Mouse (Mus musculus) midbrain, embryonic 11.5 days (tissue): ENCODE data around the gene Plekhg4. TPM values are rescaled to one million over a fixed set of nuclear protein-coding genes. Genes with fewer than 3 reads are reported as not detected.

Experiments used
- ATAC-seq: fragments of 200-750 bp; cut with Nextera tagmentation; 2 replicates; pipeline ENCODE4 v1.8.0; 2017; ENCODE audit warnings: moderate TSS enrichment, moderate library complexity; ENCODE audit not compliant: low FRiP score
- DNase-seq: peaks from one replicate; pipeline ENCODE4 v3.0.0; 2015; ENCODE audit warnings: low spot score; ENCODE audit errors: missing footprints
- H3K27ac ChIP-seq: fragments of 300-500 bp; sonication (generic); 2 replicates; pipeline ENCODE4 v1.5.1; 2014; ENCODE audit warnings: low read depth, low read length
- H3K27me3 ChIP-seq: fragments of 300-500 bp; sonication (generic); 2 replicates; pipeline ENCODE4 v1.6.1; 2014; ENCODE audit warnings: mild to moderate bottlenecking, low read length, moderate library complexity, mixed read lengths; ENCODE audit not compliant: control insufficient read depth, insufficient read depth
- H3K36me3 ChIP-seq: fragments of 300-500 bp; sonication (generic); 2 replicates; pipeline ENCODE4 v1.6.1; 2014; ENCODE audit warnings: mild to moderate bottlenecking, low read length, moderate library complexity, mixed read lengths; ENCODE audit not compliant: control insufficient read depth, insufficient read depth
- H3K4me1 ChIP-seq: fragments of 300-500 bp; sonication (generic); 2 replicates; pipeline ENCODE4 v1.6.1; 2014; ENCODE audit warnings: low read length; ENCODE audit not compliant: control insufficient read depth, insufficient read depth
- H3K4me2 ChIP-seq: fragments of 300-500 bp; sonication (generic); 2 replicates; pipeline ENCODE4 v1.6.1; 2014; ENCODE audit warnings: mild to moderate bottlenecking, moderate library complexity
- H3K4me3 ChIP-seq: fragments of 300-500 bp; sonication (generic); 2 replicates; pipeline ENCODE4 v1.5.1; 2014; ENCODE audit warnings: low read depth, low read length
- H3K9ac ChIP-seq: fragments of 300-500 bp; sonication (generic); 2 replicates; pipeline ENCODE4 v1.6.1; 2014; ENCODE audit warnings: low read length
- H3K9me3 ChIP-seq: fragments of 300-500 bp; sonication (generic); 2 replicates; pipeline ENCODE4 v1.6.1; 2016; ENCODE audit warnings: low read length; ENCODE audit not compliant: control insufficient read depth
- WGBS: fragments of 180-500 bp; shearing (Covaris S2); extraction: QIAGEN DNeasy Blood & Tissue Kit; methylation state at CpG from one replicate; pipeline ENCODE4 v1.1.7; 2014; 5-methylcytosine and 5-hydroxymethylcytosine counted together
- polyA plus RNA-seq: library from polyadenylated mRNA; unstranded; fragments of >200 nt; fragmentation: Nextera tagmentation; extraction: Ambion mirVana; gene quantifications from 2 replicates; pipeline ENCODE4 v1.2.1, GENCODE M21; 2014

Gene Plekhg4
- polyA plus RNA-seq, 1 experiment from 2014 or later = 0.61 TPM

DNA sequence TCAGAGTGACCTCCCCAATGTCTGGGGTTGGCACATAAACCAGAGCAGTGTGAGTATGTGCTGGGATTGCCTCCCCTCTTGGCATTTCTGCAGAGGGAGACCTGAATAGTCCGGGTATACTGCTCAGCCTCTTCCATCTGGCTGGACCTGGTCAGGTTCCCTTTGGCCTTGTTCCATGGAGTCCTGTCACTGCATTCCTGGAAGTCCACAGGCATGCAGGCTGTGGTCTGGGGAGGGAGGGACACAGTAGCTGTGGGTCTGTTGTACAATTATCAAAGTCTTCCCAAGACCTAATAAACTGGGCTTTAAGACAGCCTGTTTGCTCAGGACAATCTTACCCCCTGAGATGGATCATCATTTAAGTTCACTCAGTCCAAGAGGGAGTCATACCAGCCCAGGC lies 14.1 kb downstream of the Plekhg4 start:
- ATAC-seq (no peak), DNase-seq (no peak)
- Histone ChIP-seq H3K4me3 (no peak overlapping the region), H3K4me2 (no peak overlapping the region), H3K36me3 (no peaks in the 10 kb centered on the region), H3K9me3 (no peaks in the 10 kb centered on the region), H3K27me3 (no peaks in the 10 kb centered on the region), H3K9ac (no peak overlapping the region), H3K27ac (no peak overlapping the region), H3K4me1 (no peaks in the 10 kb centered on the region)
- 70% methylated on average over 1 of the region's 1 CpGs for WGBS

DNA sequence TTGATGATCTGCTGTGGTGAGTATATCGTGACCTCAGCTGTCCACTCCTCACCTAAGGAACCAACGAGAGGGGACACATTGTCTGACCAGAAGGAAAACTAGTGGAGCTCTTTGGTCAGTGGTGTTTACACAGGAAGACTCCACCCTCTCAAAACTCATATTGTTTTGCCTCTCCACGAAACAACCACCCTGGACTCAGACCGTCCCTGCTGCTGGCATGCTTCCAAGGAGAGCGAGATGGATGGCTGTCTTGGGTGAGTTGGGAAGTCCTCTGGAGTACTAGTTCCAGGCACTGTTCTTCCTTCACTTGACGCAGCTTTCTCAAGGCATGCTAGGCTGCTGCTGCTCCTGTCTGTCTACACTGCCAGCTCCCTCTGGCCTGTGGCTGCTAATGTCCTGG lies 16.0 kb downstream of the Plekhg4 start:
- Histone ChIP-seq H3K36me3 (no peaks in the 10 kb centered on the region), H3K4me1 (no peaks in the 10 kb centered on the region), H3K9ac (no peak overlapping the region), H3K4me2 (no peak overlapping the region), H3K27me3 (no peaks in the 10 kb centered on the region), H3K9me3 (no peaks in the 10 kb centered on the region), H3K27ac (no peak overlapping the region), H3K4me3 (no peak overlapping the region)
- WGBS = 83% methylated on average over 6 of the region's 6 CpGs
- no peak for DNase-seq
- ATAC-seq = no peak

DNA sequence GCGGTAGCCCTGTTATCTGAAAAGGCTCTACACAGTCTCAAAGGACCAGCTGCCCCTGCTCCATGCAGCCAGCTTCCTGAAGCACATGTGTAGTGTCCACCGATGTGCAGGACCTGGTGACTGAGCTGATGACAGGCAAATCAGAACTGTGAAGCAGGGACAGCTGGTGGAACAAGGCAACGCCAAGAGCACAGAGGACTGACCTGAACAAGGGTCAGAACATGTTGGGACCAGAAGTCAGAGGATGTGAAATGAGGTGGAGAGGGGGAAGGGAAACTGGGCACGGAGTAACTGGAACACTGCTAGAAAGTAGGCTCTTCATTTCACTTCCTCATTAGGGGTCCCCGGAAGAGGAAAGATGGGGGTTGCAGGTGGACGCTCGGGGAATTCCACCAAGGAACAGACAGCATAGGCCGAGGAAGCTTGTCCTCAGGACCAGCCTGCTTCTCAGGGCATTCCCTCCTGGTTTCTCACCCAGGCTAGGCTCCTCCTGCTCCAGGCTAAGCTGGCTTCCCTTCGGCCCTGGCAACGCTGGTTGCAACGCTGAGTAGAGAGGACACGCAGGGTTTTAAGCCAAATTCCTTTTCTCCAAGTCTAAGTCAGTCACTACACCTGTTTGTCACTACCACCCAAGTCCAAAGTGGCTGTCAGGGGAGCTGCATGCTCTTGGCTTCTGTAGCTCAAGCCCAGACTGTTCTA lies 20.2 kb downstream of the Plekhg4 start:
- 88% methylated on average over 12 of the region's 12 CpGs for WGBS
- Histone ChIP-seq H3K36me3 (no peaks in the 10 kb centered on the region), H3K4me1 (no peaks in the 10 kb centered on the region), H3K27ac (no peak overlapping the region), H3K9ac (no peak overlapping the region), H3K4me3 (no peak overlapping the region), H3K27me3 (no peaks in the 10 kb centered on the region), H3K4me2 (no peak overlapping the region), H3K9me3 (no peaks in the 10 kb centered on the region)
- DNase-seq (no peak), ATAC-seq (no peak)

DNA sequence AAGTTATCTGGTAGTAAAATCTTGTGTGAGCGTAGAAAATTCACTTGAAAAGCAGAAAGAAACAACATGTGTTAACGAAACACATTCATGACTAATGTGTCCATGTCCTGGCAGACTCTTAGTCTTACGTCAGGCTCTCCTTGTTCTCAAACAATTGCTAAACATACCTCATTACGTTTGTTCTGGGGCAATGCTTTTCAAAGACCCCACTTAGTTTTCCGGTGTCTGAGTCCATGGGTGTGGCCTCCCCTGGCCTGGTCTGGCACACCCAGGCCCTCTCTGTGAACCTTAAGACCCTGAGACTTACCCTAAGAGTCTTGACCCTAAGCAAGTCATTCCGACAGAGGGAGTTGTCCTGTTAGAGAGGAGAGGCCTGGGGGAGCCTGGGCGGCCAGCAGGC lies 20.8 kb downstream of the Plekhg4 start:
- H3K4me1 ChIP-seq = no peaks in the 10 kb centered on the region
- H3K36me3 ChIP-seq = no peaks in the 10 kb centered on the region
- 72% methylated on average over 7 of the region's 7 CpGs for WGBS
- ATAC-seq = no peak
- no peak overlapping the region for H3K4me2 ChIP-seq
- no peak for DNase-seq
- no peak overlapping the region for H3K4me3 ChIP-seq
- H3K9ac ChIP-seq = no peak overlapping the region
- H3K9me3 ChIP-seq = no peaks in the 10 kb centered on the region
- no peak overlapping the region for H3K27ac ChIP-seq
- H3K27me3 ChIP-seq = no peaks in the 10 kb centered on the region

DNA sequence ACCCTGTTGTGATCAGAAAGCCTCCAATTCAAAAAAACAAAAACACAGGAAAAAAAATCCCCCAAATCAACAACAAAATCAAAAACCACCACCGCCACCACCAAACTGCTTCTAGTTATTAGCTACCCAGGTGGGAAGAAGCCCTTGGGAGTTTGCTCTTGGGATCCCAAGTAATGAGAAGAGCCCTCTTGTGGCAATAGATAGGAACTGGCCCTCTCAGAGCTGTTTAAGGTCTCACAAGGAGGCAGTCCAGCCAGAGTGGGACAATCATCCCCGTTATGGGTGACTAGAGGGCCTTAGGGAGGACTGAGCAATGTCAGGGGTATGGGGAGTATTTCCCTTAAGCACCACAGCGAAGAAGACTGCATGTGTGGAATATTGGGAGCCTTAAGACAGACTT lies 24.7 kb downstream of the Plekhg4 start:
- Histone ChIP-seq H3K4me2 (no peak overlapping the region), H3K9ac (no peak overlapping the region), H3K4me3 (no peak overlapping the region), H3K27ac (no peak overlapping the region), H3K9me3 (0 out of 2 replicates have a peak, but pooled peaks cover 2% of the 10 kb centered on the region), H3K4me1 (peaks cover 6% of the 10 kb centered on the region; the same call in 1 of the 2 replicates), H3K36me3 (no peaks in the 10 kb centered on the region), H3K27me3 (no peaks in the 10 kb centered on the region)
- 39% methylated on average over 3 of the region's 3 CpGs for WGBS
- no peak for DNase-seq
- no peak for ATAC-seq

DNA sequence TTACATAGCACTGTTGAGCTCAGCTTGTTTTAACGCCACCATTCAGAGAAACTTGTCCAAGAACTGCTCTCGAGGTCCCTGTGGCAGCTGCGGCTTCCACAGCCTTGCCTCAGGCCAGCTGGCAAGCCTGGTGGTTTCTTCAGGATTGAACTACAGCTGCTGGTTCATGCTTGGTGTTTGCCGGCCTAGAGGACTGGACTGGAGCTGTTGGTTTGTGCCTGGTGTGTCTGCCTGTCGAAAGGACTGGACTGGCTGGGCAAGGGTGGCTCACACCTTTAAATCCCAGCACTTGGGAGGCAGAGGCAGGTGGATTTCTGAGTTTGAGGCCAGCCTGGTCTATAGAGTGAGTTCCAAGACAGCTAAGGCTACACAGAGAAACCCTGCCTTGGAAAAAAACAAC lies 26.9 kb downstream of the Plekhg4 start:
- Histone ChIP-seq H3K4me2 (no peak overlapping the region), H3K36me3 (no peaks in the 10 kb centered on the region), H3K9me3 (0 out of 2 replicates have a peak, but pooled peaks cover 2% of the 10 kb centered on the region), H3K27ac (no peak overlapping the region), H3K9ac (no peak overlapping the region), H3K4me3 (no peak overlapping the region), H3K27me3 (no peaks in the 10 kb centered on the region), H3K4me1 (peaks cover 6% of the 10 kb centered on the region; the same call in 1 of the 2 replicates)
- WGBS = 84% methylated on average over 5 of the region's 5 CpGs
- ATAC-seq (no peak), DNase-seq (no peak)

DNA sequence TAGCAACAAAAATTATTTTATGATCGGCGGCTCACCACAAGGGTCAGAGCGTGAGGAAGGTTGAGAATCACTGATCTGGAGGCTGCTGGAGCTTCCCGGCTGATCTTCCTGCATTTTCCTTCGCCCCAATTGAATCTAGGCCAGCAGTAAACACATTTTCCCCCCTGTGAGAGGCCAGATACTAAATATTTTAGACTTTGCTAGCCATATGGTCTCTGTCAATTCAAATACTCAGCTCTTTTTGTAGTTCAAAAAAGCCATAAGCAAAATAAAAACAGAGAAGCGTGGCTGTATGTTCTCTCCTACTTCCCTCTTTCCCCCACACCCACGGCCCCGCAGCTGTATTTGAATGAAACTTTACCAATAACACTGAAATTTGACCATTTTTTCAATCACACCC lies 30.4 kb downstream of the Plekhg4 start:
- no peak overlapping the region for H3K4me2 ChIP-seq
- H3K9ac ChIP-seq = no peak overlapping the region
- WGBS = 96% methylated on average over 8 of the region's 8 CpGs
- 0 out of 2 replicates have a peak, but pooled peaks cover 2% of the 10 kb centered on the region for H3K9me3 ChIP-seq
- ATAC-seq = no peak
- H3K27ac ChIP-seq = no peak overlapping the region
- no peak for DNase-seq
- peaks cover 6% of the 10 kb centered on the region; the same call in 1 of the 2 replicates for H3K4me1 ChIP-seq
- H3K36me3 ChIP-seq = no peaks in the 10 kb centered on the region
- H3K27me3 ChIP-seq = no peaks in the 10 kb centered on the region
- no peak overlapping the region for H3K4me3 ChIP-seq

DNA sequence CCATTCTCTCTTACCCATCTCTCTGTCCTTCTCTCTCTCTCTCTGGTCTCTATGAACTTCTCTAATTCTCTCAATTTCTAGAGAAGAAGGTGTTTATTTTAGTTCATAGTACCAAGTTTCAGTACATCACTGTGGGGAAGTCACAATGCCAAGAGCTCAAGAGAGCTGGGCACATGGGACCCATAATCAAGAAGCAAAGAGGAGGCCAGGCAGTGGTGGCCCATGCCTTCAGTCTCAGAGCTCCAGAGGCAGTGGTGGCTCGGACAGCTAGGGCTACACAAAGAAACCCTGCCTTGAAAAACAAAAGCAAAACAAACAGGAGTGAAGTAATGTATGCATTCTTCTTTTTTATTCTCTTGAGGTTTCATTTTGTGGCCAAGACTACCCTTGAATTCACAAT lies 31.4 kb downstream of the Plekhg4 start:
- DNase-seq = no peak
- Histone ChIP-seq H3K36me3 (no peaks in the 10 kb centered on the region), H3K4me3 (no peak overlapping the region), H3K4me2 (no peak overlapping the region), H3K27me3 (no peaks in the 10 kb centered on the region), H3K27ac (no peak overlapping the region), H3K9ac (no peak overlapping the region), H3K9me3 (0 out of 2 replicates have a peak, but pooled peaks cover 2% of the 10 kb centered on the region), H3K4me1 (peaks cover 6% of the 10 kb centered on the region; the same call in 1 of the 2 replicates)
- WGBS = 44% methylated on average over 1 of the region's 1 CpGs
- ATAC-seq = no peak

DNA sequence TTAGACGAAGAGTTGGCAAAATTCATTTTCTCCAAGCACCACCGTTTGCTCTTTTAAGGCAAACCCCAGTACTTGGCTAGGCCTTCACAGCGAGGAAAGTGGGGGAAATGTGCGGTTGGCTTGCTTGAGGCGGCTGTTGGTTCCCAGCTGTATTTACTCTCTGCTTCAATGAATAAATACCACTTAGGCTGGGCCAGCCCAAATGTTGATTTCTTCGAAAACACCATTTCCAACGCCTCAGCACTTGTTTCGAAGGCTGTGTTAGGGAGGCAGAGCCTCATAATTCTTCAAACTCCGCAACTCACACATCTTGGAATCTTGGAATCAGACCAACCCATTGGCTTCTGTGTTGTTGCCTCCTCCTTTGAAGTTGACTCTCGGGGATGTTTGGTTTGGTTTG lies 33.3 kb downstream of the Plekhg4 start:
- Histone ChIP-seq H3K4me3 (no peak overlapping the region), H3K36me3 (no peaks in the 10 kb centered on the region), H3K4me2 (no peak overlapping the region), H3K9me3 (no peaks in the 10 kb centered on the region), H3K27me3 (no peaks in the 10 kb centered on the region), H3K27ac (no peak overlapping the region), H3K4me1 (peaks cover 4% of the 10 kb centered on the region; the same call in 1 of the 2 replicates), H3K9ac (no peak overlapping the region)
- WGBS = 77% methylated on average over 10 of the region's 10 CpGs
- DNase-seq (no peak), ATAC-seq (no peak)
